Mouse (Mus musculus): Measurements from ENCODE around the gene Ms4a1. TPM values are rescaled to one million over a fixed set of nuclear protein-coding genes. Genes with fewer than 3 reads are reported as not detected.

Gene Ms4a1
- polyA plus RNA-seq, 2 experiments from 2014 or later = 0.89 to 16.6 TPM

Other genes with a start within 250 kb of the Ms4a1 start
- gene Ms4a18, start 248.2 kb downstream of the Ms4a1 start, polyA plus RNA-seq (2017; shearing (Covaris generic)) = not detected
- gene Ms4a8a, start 185.1 kb downstream of the Ms4a1 start, polyA plus RNA-seq (2017; shearing (Covaris generic)) = not detected
- gene 1700017D01Rik, start 135.4 kb downstream of the Ms4a1 start, polyA plus RNA-seq (2017; shearing (Covaris generic)) = not detected
- gene 1700025F22Rik, start 100.9 kb downstream of the Ms4a1 start, polyA plus RNA-seq (2017; shearing (Covaris generic)) = not detected
- not detected for gene Ms4a13, start 69.5 kb downstream of the Ms4a1 start, polyA plus RNA-seq (2017; shearing (Covaris generic))
- not detected for gene Ms4a12, start 33.8 kb downstream of the Ms4a1 start, polyA plus RNA-seq (2017; shearing (Covaris generic))
- not detected for gene Ms4a5, start 17.6 kb upstream of the Ms4a1 start, polyA plus RNA-seq (2017; shearing (Covaris generic))
- gene Ms4a14, start 48.2 kb upstream of the Ms4a1 start, polyA plus RNA-seq (2017; shearing (Covaris generic)) = not detected
- gene Ms4a7, start 69.9 kb upstream of the Ms4a1 start, polyA plus RNA-seq (2017; shearing (Covaris generic)) = not detected
- 1 to 10 TPM in 1 of 2 experiments, not detected in 1; 1.3 TPM for gene Ms4a4a, start 109.3 kb upstream of the Ms4a1 start, polyA plus RNA-seq (2017; shearing (Covaris generic))
- gene Ms4a4c, start 138.5 kb upstream of the Ms4a1 start, polyA plus RNA-seq (2017; shearing (Covaris generic)) = 10 to 100 TPM; 51.6 to 56.7 TPM
- 1,000 to 10,000 TPM; 2,094 to 2,461 TPM for gene Ms4a4b, start 177.3 kb upstream of the Ms4a1 start, polyA plus RNA-seq (2017; shearing (Covaris generic))
- gene Ms4a6c, start 203.1 kb upstream of the Ms4a1 start, polyA plus RNA-seq (2017; shearing (Covaris generic)) = 10 to 100 TPM; 12.5 to 13.3 TPM
- gene Gm8369, start 219.7 kb upstream of the Ms4a1 start, polyA plus RNA-seq (2017; shearing (Covaris generic)) = 100 to 1,000 TPM; 497 to 564 TPM

Data from activated CD4-positive, CD25-positive, alpha-beta regulatory T cell, adult 4 months (primary cell).